Comparison of ENCODE assay signal across 30 mouse cellular contexts in the genomic region with DNA sequence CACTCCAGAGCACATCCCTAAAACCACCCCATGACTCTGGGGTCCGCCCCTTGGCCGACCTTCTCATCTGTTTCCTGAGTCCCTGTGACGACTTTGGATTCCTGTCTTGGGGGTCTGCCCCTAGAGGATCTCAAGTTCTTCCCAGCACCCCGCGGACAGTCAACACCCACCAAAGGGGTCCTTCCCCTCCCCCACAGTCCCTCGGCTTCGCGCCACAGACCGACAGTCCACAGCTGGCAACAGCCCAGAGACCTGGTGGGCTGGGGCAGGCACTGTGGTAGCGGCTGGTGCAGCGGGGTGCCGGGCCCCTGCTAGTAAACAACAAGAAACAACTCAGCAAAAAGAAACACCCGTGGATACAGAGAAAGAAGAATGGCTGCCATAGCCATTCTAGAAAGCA. TPM values are rescaled to one million over a fixed set of nuclear protein-coding genes. Genes with fewer than 3 reads are reported as not detected.
"Had no signal": no experiment of that assay in that cellular context is flagged by ENCODE, and none has a peak within 500 bp of the region (broad histone marks: within the 10 kb centered on the region; RNA-seq: fewer than 3 reads in every experiment).

No protein-coding gene starts in this region.

- H3K36me3 ChIP-seq: liver, embryonic 13.5 days had no signal

- H3K4me3 ChIP-seq: layer of hippocampus, adult 2 months; left cerebral cortex, adult 2 months; liver, embryonic 13.5 days had no signal

- ATAC-seq: intestine, postnatal 0 days had no signal

- H3K4me2 ChIP-seq: liver, embryonic 13.5 days had no signal

- H3K4me1 ChIP-seq: liver, embryonic 13.5 days had no signal

- H3K9ac ChIP-seq: liver, embryonic 13.5 days had no signal

- H3K27ac ChIP-seq: kidney, postnatal 0 days; layer of hippocampus, adult 2 months; left cerebral cortex, adult 2 months; liver, embryonic 13.5 days; macrophage had no signal

- H3K9me3 ChIP-seq: liver, embryonic 13.5 days had no signal

- DNase-seq: kidney, adult 2 months; layer of hippocampus, postnatal 36 days; liver, embryonic 13.5 days; lung, adult 2 months; lung, postnatal 14 days; midbrain, embryonic 14.5 days; thymus, adult 18-20 months; thymus, postnatal 36 days had no signal

RNA-seq across cellular contexts. Expression of a gene that starts 1.2 kb away (rescaled TPM):
- total RNA-seq: layer of hippocampus, adult 2 months; layer of hippocampus, postnatal 10 days; layer of hippocampus, postnatal 36 days; left cerebral cortex, adult 2 months; left cerebral cortex, postnatal 10 days; left cerebral cortex, postnatal 36 days; liver, adult 2 months; megakaryocyte, adult 5-6 weeks; midbrain, postnatal 0 days had no signal
- polyA plus RNA-seq: intestine, postnatal 0 days; kidney, adult 2 months; kidney, embryonic 14.5 days; kidney, postnatal 0 days; large intestine, adult 2 months; limb, embryonic 11.5 days; limb, embryonic 14.5 days; liver, adult 2 months; liver, embryonic 13.5 days; liver, embryonic 16.5 days; lung, adult 2 months; macrophage; midbrain, postnatal 0 days; neural tube, embryonic 11.5 days; neural tube, embryonic 14.5 days; small intestine, adult 2 months; spleen, adult 2 months; stomach, embryonic 16.5 days; urinary bladder, adult 2 months had no signal
